Mouse (Mus musculus): ENCODE results near the gene Arfgap1. TPM values are rescaled to one million over a fixed set of nuclear protein-coding genes. Genes with fewer than 3 reads are reported as not detected.

Gene Arfgap1
- 27.6 and 44.8 TPM in 2 replicates for total RNA-seq (2017)

- ATAC-seq (replicated peaks in 1 of 2; ENCODE audit: insufficient read depth in 1 of 2, low FRiP score in 2 of 2, low TSS enrichment in 1 of 2, low read depth in 1 of 2, poor library complexity in 2 of 2, severe bottlenecking in 2 of 2), result peak; percentile 89 to 91
Measured at GRCm38 (mm10) chr2:180967010-180967763, at the start of gene Arfgap1. Gene Arfgap1, plus strand, starts transcription at chr2:180967225.

DNA sequence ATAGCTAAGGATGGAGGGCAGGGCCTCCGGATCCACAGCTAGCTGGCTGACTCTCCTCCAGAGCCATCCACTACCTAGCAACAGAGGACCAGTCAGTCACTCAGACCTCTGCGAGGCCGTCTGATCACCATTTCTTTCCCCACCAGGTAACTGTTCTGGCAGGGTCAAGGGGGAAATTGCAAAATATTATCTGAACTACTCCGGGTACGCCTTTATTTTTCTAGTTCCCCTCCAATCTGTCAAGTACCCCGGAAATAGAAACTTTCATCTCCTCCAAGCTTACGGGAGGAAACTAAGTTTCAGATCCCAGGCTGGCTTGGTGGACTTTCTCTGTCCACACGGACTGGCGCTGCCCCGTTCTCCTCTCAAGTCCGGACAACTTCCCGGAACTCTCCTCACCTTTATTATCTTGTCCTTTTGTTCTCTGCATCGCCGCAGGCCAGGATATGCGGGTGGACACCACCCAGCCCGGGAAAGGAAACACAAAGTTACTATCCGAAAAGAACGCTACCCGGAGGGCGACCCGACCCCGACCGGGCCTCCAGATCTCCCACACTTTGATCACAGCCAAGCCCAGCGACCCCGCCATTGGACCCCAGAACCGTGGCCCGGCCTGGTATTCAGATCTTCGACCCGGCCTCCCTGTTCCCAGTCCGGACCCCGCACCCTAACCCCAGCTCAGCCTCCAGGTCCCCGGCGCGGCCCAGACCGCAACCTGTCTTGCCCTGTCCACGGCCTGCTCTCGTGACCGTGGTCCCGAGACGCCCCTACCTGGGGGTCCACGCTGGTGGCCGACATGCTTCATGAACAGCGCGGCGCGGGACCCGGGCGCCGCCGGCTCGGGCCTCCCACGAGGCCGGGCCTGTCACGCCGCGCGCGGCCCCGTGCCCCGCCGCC, 46.9 kb upstream of the Arfgap1 start:
- peak in 1 of 2 experiments; percentile 11; a peak in 2 of 4 replicates for ATAC-seq (replicated peaks in 1 of 2; ENCODE audit: insufficient read depth in 1 of 2, low FRiP score in 2 of 2, low TSS enrichment in 1 of 2, low read depth in 1 of 2, poor library complexity in 2 of 2, severe bottlenecking in 2 of 2)

GRCm38 (mm10) chr2:180920810-180921400, 46.1 kb upstream of the Arfgap1 start, which contains the start of gene Ythdf1:
Gene Ythdf1, minus strand, starts transcription at chr2:180920949.
- ATAC-seq (replicated peaks in 1 of 2; ENCODE audit: insufficient read depth in 1 of 2, low FRiP score in 2 of 2, low TSS enrichment in 1 of 2, low read depth in 1 of 2, poor library complexity in 2 of 2, severe bottlenecking in 2 of 2), result peak; percentile 86 to 91

DNA sequence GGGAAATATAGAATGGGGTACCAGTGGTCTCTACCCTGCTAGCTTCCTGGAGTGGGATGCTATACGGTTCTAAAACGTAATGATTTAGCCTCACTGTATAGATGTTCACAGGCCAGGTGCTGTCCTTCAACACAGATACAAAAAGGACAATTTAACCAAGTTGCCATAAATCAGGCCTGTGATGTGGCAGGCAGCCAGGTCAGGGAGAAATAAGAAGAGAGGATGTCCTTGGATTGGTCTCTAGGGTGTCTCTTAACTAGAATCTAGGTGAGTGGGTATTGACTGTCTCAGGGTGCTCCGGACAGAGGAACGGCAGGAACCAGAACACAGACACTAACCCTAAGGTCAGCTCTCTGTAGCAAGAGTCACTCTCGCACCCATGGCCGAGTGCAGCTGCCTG, 44.3 kb upstream of the Arfgap1 start:
- ATAC-seq (replicated peaks in 1 of 2; ENCODE audit: insufficient read depth in 1 of 2, low FRiP score in 2 of 2, low TSS enrichment in 1 of 2, low read depth in 1 of 2, poor library complexity in 2 of 2, severe bottlenecking in 2 of 2), result no peak

GRCm38 (mm10) chr2:180925176-180925575, 41.8 kb upstream of the Arfgap1 start:
- ATAC-seq (replicated peaks in 1 of 2; ENCODE audit: insufficient read depth in 1 of 2, low FRiP score in 2 of 2, low TSS enrichment in 1 of 2, low read depth in 1 of 2, poor library complexity in 2 of 2, severe bottlenecking in 2 of 2), result peak; percentile 58 to 61

DNA sequence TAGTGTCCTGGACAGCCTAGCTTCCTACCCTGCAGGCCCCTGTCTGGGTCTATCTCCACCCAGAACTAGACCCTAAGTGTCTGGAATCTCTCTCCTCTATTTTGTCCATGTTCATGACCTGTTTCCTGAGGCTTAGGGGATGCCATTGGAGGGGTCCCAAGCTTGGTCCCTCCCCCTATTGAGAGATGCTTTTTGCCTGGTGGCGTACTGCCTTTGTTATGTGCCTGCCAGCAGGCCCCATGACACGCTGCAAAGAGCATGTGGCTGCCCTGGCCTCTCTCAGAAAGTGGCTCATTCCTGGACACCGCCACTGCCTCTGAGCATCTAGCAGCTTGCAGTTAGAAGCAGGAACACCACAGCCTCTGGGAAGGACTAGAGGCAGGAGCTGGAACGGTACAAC, 38.3 kb upstream of the Arfgap1 start, which contains the start of gene Birc7:
Gene Birc7, plus strand, starts transcription at position 301 of the 400 bp plus-strand sequence.
- no peak for ATAC-seq (replicated peaks in 1 of 2; ENCODE audit: insufficient read depth in 1 of 2, low FRiP score in 2 of 2, low TSS enrichment in 1 of 2, low read depth in 1 of 2, poor library complexity in 2 of 2, severe bottlenecking in 2 of 2)

DNA sequence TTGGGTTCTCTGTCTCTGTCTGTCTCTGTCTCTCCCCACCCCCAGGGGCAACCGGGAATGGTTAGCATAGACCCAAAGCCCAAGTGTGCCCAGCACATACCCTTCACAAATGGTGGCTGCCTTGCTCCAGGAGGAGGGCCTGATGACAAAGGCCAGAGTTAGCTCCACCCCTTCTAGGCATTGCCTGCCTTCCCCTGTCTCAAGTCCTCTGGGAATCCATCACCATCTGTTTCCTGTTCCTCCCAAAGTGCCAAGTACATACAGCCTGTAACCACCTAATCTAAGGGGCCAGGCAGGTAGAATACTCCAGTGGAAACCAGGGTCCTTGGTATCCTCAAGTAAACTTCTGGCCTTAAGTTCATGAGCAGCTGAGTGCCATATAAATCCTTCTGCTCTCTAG, 34.6 kb upstream of the Arfgap1 start:
- no peak for ATAC-seq (replicated peaks in 1 of 2; ENCODE audit: insufficient read depth in 1 of 2, low FRiP score in 2 of 2, low TSS enrichment in 1 of 2, low read depth in 1 of 2, poor library complexity in 2 of 2, severe bottlenecking in 2 of 2)

DNA sequence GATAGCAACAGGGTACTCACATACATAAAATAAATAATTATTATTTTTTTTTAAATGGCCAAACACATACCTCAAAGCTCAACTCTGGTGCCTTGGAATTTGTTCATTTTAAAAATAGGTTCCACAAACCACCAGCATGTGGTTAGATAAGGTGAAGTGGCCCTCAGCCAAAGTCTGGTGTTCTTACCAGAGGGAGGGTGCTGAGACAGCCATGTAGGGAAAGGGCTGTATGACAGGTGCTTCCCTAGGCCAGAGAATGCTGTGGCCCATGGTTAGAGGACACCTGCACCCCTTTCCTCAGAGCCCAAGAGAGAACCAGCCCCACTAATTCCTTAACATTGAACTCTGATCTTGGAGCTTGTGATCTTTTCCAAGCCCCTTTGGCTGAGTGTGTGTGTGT, 26.8 kb upstream of the Arfgap1 start:
- peak; percentile 37 to 38; a peak in 1 of 4 replicates for ATAC-seq (replicated peaks in 1 of 2; ENCODE audit: insufficient read depth in 1 of 2, low FRiP score in 2 of 2, low TSS enrichment in 1 of 2, low read depth in 1 of 2, poor library complexity in 2 of 2, severe bottlenecking in 2 of 2)

DNA sequence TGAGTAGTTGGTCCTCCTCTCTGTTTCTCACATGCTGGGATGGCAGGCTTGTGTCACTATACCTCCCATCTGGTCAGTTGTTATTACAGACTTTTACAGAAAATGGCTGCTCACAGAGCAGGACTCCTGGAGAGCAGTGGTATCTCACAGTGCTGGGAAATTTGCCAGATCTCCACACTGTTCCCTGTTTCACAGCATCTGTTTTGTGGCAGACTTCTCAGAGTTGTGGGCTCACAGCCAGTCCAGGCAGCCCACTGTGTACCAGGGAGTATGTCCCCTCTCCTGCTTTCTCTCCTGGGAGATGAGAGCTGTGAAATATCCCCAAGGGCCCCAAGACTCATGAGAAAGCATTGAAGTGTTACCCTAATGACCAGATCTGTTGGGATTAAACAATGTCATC, 25.2 kb upstream of the Arfgap1 start:
- no peak for ATAC-seq (replicated peaks in 1 of 2; ENCODE audit: insufficient read depth in 1 of 2, low FRiP score in 2 of 2, low TSS enrichment in 1 of 2, low read depth in 1 of 2, poor library complexity in 2 of 2, severe bottlenecking in 2 of 2)

- ATAC-seq (replicated peaks in 1 of 2; ENCODE audit: insufficient read depth in 1 of 2, low FRiP score in 2 of 2, low TSS enrichment in 1 of 2, low read depth in 1 of 2, poor library complexity in 2 of 2, severe bottlenecking in 2 of 2), result no peak
Measured at GRCm38 (mm10) chr2:180949947-180950346, 17.1 kb upstream of the Arfgap1 start.

GRCm38 (mm10) chr2:180952731-180953171, 14.3 kb upstream of the Arfgap1 start:
- ATAC-seq (replicated peaks in 1 of 2; ENCODE audit: insufficient read depth in 1 of 2, low FRiP score in 2 of 2, low TSS enrichment in 1 of 2, low read depth in 1 of 2, poor library complexity in 2 of 2, severe bottlenecking in 2 of 2), result no peak

DNA sequence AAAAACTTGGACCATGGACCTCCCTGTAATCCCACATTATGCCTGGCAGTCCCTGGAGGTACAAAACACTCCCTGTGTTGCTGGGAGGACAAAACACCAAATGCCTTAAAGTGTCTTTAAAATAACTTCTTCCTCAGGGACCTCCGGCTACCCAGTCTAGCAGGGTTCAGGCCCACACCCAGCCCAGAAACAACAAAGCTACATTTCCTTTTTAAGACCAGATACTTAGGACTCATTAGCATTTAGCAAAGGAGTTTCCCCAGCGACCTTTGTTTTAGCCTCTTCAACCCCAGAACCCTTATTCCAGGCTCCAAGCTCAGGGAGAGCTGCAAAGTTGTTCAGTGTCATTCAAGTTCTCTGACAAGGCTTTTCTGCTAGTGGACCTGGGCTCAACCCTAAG, 13.4 kb upstream of the Arfgap1 start:
- no peak for ATAC-seq (replicated peaks in 1 of 2; ENCODE audit: insufficient read depth in 1 of 2, low FRiP score in 2 of 2, low TSS enrichment in 1 of 2, low read depth in 1 of 2, poor library complexity in 2 of 2, severe bottlenecking in 2 of 2)

- peak; percentile 44 to 46; a peak in 2 of 4 replicates for ATAC-seq (replicated peaks in 1 of 2; ENCODE audit: insufficient read depth in 1 of 2, low FRiP score in 2 of 2, low TSS enrichment in 1 of 2, low read depth in 1 of 2, poor library complexity in 2 of 2, severe bottlenecking in 2 of 2)
Measured at GRCm38 (mm10) chr2:180954061-180955047, 12.7 kb upstream of the Arfgap1 start, which contains the start of gene Nkain4. Gene Nkain4, minus strand, starts transcription at chr2:180954699.

DNA sequence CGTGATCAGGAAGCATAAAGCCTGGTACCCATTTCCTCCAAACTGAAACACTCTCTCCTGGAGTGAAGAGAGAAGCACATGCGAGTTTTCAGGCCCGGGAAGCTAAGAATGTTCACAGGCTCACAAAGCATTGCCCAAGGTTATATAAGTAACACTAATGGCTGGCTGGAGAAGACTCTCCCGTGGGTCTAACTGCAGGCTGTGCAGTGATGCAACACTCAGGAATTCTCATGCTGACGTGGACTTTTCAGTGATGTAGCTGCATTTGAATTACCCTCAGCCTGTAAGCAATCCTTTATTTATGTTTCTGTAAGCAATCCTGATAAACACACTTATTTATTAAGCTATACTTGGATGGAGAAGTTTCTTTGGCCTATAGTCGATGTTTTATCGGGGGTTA, 7.4 kb upstream of the Arfgap1 start:
- ATAC-seq (replicated peaks in 1 of 2; ENCODE audit: insufficient read depth in 1 of 2, low FRiP score in 2 of 2, low TSS enrichment in 1 of 2, low read depth in 1 of 2, poor library complexity in 2 of 2, severe bottlenecking in 2 of 2), result no peak

DNA sequence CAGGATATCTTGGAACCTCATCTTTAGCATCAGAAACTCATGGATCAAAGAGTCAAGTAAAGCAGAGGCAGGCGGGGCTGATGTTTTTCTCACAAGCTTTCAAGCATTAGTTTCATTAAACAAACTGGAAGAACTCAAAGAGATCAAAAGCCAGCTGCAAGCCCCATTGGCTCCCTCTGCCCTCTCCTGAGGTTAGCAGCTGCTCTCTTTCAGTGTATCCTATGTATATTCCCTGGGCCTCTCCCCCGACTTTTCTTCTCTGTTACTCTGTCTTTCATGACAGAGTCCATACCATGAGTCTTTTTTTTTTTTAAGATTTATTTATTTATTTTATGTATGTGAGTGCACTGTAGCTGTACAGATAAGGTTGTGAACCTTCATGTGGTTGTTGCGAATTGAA, 6.8 kb upstream of the Arfgap1 start:
- ATAC-seq (replicated peaks in 1 of 2; ENCODE audit: insufficient read depth in 1 of 2, low FRiP score in 2 of 2, low TSS enrichment in 1 of 2, low read depth in 1 of 2, poor library complexity in 2 of 2, severe bottlenecking in 2 of 2), result no peak

- ATAC-seq (replicated peaks in 1 of 2; ENCODE audit: insufficient read depth in 1 of 2, low FRiP score in 2 of 2, low TSS enrichment in 1 of 2, low read depth in 1 of 2, poor library complexity in 2 of 2, severe bottlenecking in 2 of 2), result no peak
Measured at GRCm38 (mm10) chr2:180962616-180963308, 4.3 kb upstream of the Arfgap1 start.
